Mouse (Mus musculus) intestine, postnatal 0 days (tissue): ENCODE measurements around the gene Sbk1. TPM values are rescaled to one million over a fixed set of nuclear protein-coding genes. Genes with fewer than 3 reads are reported as not detected.
"Not testable (repeated sequence)": the region's sequence is repeated elsewhere in the genome, so short reads cannot be mapped to it uniquely, and the experiment has no call there.

Source experiments
- ATAC-seq: fragments of 200-750 bp; cut with Nextera tagmentation; 2 replicates; pipeline ENCODE4 v1.8.0; 2017; ENCODE audit warnings: mild to moderate bottlenecking, moderate TSS enrichment, moderate library complexity
- H3K27ac ChIP-seq: fragments of 300-500 bp; sonication (generic); 2 replicates; pipeline ENCODE4 v1.5.1; 2014; ENCODE audit warnings: mild to moderate bottlenecking, low read depth, low read length, moderate library complexity
- H3K27me3 ChIP-seq: fragments of 300-500 bp; sonication (generic); replicated peaks from 2 replicates; pipeline ENCODE4 v1.6.1; 2014; ENCODE audit warnings: low read length, mixed read lengths; ENCODE audit not compliant: control insufficient read depth, insufficient read depth
- H3K36me3 ChIP-seq: fragments of 300-500 bp; sonication (generic); 2 replicates; pipeline ENCODE4 v1.6.1; 2014; ENCODE audit warnings: mild to moderate bottlenecking, moderate library complexity; ENCODE audit not compliant: control insufficient read depth, insufficient read depth
- H3K4me1 ChIP-seq: fragments of 300-500 bp; sonication (generic); replicated peaks from 2 replicates; pipeline ENCODE4 v1.6.1; 2014; ENCODE audit warnings: antibody characterized with exemption, low read length, mixed read lengths; ENCODE audit not compliant: control insufficient read depth, insufficient read depth
- H3K4me2 ChIP-seq: fragments of 300-500 bp; sonication (generic); replicated peaks from 2 replicates; pipeline ENCODE4 v1.6.1; 2014; ENCODE audit warnings: low read depth, mild to moderate bottlenecking, moderate library complexity
- H3K4me3 ChIP-seq: fragments of 300-500 bp; sonication (generic); 2 replicates; pipeline ENCODE4 v1.5.1; 2014; ENCODE audit warnings: low read depth, low read length
- H3K9ac ChIP-seq: fragments of 300-500 bp; sonication (generic); 2 replicates; pipeline ENCODE4 v1.6.1; 2014; ENCODE audit warnings: mild to moderate bottlenecking, low read depth, low read length
- H3K9me3 ChIP-seq: fragments of 300-500 bp; sonication (generic); 2 replicates; pipeline ENCODE4 v1.6.1; 2016; ENCODE audit warnings: mixed run types; ENCODE audit not compliant: control insufficient read depth
- CTCF ChIP-seq: sonication (generic); IDR thresholded peaks from 2 replicates; pipeline ENCODE4 v1.5.1; 2016; ENCODE audit warnings: low read depth, mild to moderate bottlenecking, control low read depth, antibody characterized with exemption, moderate library complexity
- WGBS: fragments of 180-500 bp; shearing (Covaris S2); extraction: QIAGEN DNeasy Blood & Tissue Kit; methylation state at CpG from one replicate; pipeline ENCODE4 v1.1.7; 2014; 5-methylcytosine and 5-hydroxymethylcytosine counted together
- polyA plus RNA-seq: library from polyadenylated mRNA; unstranded; fragments of >200 nt; fragmentation: Nextera tagmentation; extraction: Ambion mirVana; gene quantifications from 2 replicates; pipeline ENCODE4 v1.2.1, GENCODE M21; 2015

Gene Sbk1
- polyA plus RNA-seq, 1 experiment from 2014 or later = 4.4 TPM

- no peaks in the 10 kb centered on the region for H3K4me1 ChIP-seq
- no peak overlapping the region for H3K4me2 ChIP-seq
- no peak overlapping the region for H3K27ac ChIP-seq
- no peaks in the 10 kb centered on the region for H3K9me3 ChIP-seq
- no peaks in the 10 kb centered on the region for H3K27me3 ChIP-seq
- no peak overlapping the region for H3K9ac ChIP-seq
- no peak overlapping the region for H3K4me3 ChIP-seq
- no peak for ATAC-seq
- WGBS = 80% methylated on average over 22 of the region's 22 CpGs
- TF ChIP-seq CTCF = no peak
- no peaks in the 10 kb centered on the region for H3K36me3 ChIP-seq
Measured at GRCm38 (mm10) chr7:126277536-126278295, 5.3 kb downstream of the Sbk1 start.

- H3K4me2 ChIP-seq = no peak overlapping the region
- no peak for TF ChIP-seq CTCF
- 90% methylated on average over 5 of the region's 5 CpGs for WGBS
- H3K9ac ChIP-seq = no peak overlapping the region
- H3K4me3 ChIP-seq = no peak overlapping the region
- no peak for ATAC-seq
- no peak overlapping the region for H3K27ac ChIP-seq
- H3K9me3 ChIP-seq = no peaks in the 10 kb centered on the region
- no peaks in the 10 kb centered on the region for H3K27me3 ChIP-seq
- H3K36me3 ChIP-seq = no peaks in the 10 kb centered on the region
- H3K4me1 ChIP-seq = no peaks in the 10 kb centered on the region
Measured at GRCm38 (mm10) chr7:126278799-126279198, 6.4 kb downstream of the Sbk1 start.

GRCm38 (mm10) chr7:126279774-126280482 lies 7.5 kb downstream of the Sbk1 start:
- Histone ChIP-seq H3K9me3 (no peaks in the 10 kb centered on the region), H3K27ac (no peak overlapping the region), H3K4me1 (no peaks in the 10 kb centered on the region), H3K4me3 (no peak overlapping the region), H3K9ac (no peak overlapping the region), H3K36me3 (no peaks in the 10 kb centered on the region), H3K27me3 (no peaks in the 10 kb centered on the region), H3K4me2 (no peak overlapping the region)
- WGBS = 76% methylated on average over 8 of the region's 8 CpGs
- no peak for ATAC-seq
- TF ChIP-seq CTCF = no peak

GRCm38 (mm10) chr7:126280696-126281095 lies 8.3 kb downstream of the Sbk1 start:
- 67% methylated on average over 6 of the region's 6 CpGs for WGBS
- Histone ChIP-seq H3K4me2 (no peak overlapping the region), H3K9me3 (no peaks in the 10 kb centered on the region), H3K27me3 (no peaks in the 10 kb centered on the region), H3K9ac (no peak overlapping the region), H3K4me3 (no peak overlapping the region), H3K4me1 (no peaks in the 10 kb centered on the region; the same call in 1 of the 2 replicates), H3K36me3 (no peaks in the 10 kb centered on the region), H3K27ac (no peak overlapping the region)
- no peak for ATAC-seq
- no peak for TF ChIP-seq CTCF

- H3K9ac ChIP-seq = no peak overlapping the region
- H3K9me3 ChIP-seq = no peaks in the 10 kb centered on the region
- no peak overlapping the region for H3K4me3 ChIP-seq
- TF ChIP-seq CTCF = no peak
- H3K27ac ChIP-seq = no peak overlapping the region
- no peak for ATAC-seq
- 82% methylated on average over 16 of the region's 16 CpGs for WGBS
- H3K36me3 ChIP-seq = no peaks in the 10 kb centered on the region
- H3K4me1 ChIP-seq = no peaks in the 10 kb centered on the region; the same call in 1 of the 2 replicates
- H3K27me3 ChIP-seq = no peaks in the 10 kb centered on the region
- H3K4me2 ChIP-seq = no peak overlapping the region
Measured at GRCm38 (mm10) chr7:126281876-126282682, 9.7 kb downstream of the Sbk1 start.

GRCm38 (mm10) chr7:126282683-126282990 lies 10.2 kb downstream of the Sbk1 start:
- 68% methylated on average over 7 of the region's 8 CpGs for WGBS
- not testable (repeated sequence) for H3K27me3 ChIP-seq, H3K9ac ChIP-seq, H3K9me3 ChIP-seq, H3K4me1 ChIP-seq, H3K4me3 ChIP-seq, H3K36me3 ChIP-seq, H3K4me2 ChIP-seq, ATAC-seq, H3K27ac ChIP-seq
